Mouse (Mus musculus): ENCODE results near the gene Gm11559.
"Not testable (repeated sequence)": the region's sequence is repeated elsewhere in the genome, so short reads cannot be mapped to it uniquely, and the experiment has no call there.

Gm11559 gene

DNA sequence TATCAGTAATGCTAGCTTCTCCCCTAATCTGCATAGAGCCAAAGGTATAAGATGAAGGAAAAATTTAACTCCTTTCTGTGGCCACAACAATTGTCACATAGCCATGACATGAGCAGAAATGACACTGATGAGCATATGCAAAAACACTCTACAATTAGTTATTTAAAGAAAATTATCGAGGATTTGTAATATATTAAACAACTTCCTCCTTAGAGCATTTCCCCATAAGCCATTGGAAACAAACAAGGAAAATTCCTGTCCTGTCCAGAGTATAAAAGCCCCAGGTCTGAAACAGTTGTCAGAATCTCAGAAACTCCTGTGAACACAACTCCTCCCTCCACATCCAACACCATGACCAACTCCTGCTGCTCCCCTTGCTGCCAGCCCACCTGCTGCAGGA is at the start of gene Gm11559:
TSS of gene Gm11559 (plus strand) at position 301 of the 400 bp plus-strand sequence.
- not testable (repeated sequence) for DNase-seq (ENCODE audit: low spot score in 2 of 2)

DNA sequence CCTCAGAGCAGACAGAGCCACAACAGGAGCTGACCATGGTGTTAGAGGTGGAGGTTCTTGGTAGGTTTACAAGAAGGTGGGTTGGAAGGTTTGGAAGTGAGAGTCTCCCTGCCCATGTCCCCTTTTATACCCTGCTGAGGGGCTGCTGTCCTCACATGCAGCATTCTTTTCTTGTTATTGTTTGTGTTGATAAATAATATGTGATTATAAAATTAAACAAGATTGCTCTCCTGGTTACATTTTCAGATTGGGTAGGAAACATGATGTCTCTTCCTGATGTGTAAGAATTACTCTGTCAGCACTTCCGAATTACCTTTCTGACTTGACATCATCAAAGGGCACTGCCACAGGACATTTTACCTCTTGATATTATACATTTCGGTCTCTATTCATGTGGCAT is 48.7 kb upstream of the Gm11559 start, which contains the start of gene Gm11564:
TSS of gene Gm11564 (minus strand) at position 101 of the 400 bp plus-strand sequence.
- DNase-seq (ENCODE audit: low spot score in 2 of 2), result not testable (repeated sequence)

DNA sequence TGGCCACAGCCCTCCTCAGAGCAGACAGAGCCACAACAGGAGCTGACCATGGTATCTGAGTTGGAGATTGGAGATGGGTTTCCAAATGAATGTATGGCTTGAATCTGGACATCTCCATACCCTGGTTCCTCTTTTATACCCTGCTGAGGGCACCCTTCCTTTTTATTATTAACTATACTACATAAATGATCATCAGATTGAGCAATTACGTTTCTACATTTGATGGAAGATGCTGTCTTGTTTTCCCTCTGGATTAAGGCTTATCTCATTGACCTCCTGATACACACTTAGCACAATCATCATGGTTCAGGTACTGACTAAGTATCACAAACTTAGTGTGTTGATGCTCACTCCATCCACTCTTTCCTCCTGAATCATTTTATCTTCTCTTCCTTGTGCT is 26.3 kb upstream of the Gm11559 start, which contains the start of gene 2300003K06Rik:
TSS of gene 2300003K06Rik (minus strand) at position 101 of the 400 bp plus-strand sequence.
- DNase-seq (ENCODE audit: low spot score in 2 of 2), result no peak

GRCm38 (mm10) chr11:99842185-99842584 is 22.1 kb upstream of the Gm11559 start:
- no peak for DNase-seq (ENCODE audit: low spot score in 2 of 2)

DNA sequence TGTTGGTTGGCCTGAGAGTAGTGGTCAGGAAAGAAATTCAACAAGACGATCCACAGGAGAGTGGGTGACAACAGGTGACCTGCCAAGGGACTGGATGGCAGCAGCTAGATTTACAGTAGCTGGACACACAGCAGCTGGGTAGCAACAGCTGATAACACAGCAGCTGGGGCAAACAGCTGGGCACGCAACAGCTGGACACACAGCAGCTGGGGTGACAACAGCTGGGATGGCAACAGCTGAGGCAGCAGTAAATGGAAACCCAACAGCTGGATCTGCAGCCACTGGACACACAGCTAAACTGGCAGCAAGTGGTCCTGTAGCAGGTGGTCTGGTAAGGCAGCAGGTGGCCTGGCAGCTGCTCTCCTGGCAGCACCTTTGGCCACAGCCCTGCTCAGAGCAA is 17.5 kb upstream of the Gm11559 start:
- no peak for DNase-seq (ENCODE audit: low spot score in 2 of 2)

GRCm38 (mm10) chr11:99851508-99851907 is 12.8 kb upstream of the Gm11559 start, which contains the start of gene Krtap4-16:
Gene Krtap4-16 (minus strand): TSS chr11:99851608.
- DNase-seq (ENCODE audit: low spot score in 2 of 2), result no peak

DNA sequence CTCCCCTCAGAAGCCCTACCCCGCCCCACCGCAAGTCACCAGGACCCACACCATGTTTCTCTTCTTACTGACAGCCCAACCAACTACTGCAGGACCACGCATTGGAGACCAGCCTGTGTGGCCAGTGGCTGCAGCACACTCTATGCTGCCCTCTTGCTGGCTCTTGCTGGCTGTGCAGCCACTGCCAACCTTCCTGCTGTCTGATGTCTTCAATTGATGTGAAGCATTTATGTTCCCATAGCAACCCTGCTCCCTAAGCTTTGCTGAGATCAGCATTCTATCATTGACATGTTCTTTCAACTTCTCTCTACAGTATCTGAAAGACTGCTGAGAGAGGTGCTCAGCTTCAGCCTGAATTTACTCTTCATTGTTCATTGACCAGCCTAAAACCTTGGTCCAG is 10.2 kb upstream of the Gm11559 start:
- DNase-seq (ENCODE audit: low spot score in 2 of 2), result no peak

- no peak for DNase-seq (ENCODE audit: low spot score in 2 of 2)
Measured at GRCm38 (mm10) chr11:99857617-99858016, 6.7 kb upstream of the Gm11559 start, which contains the start of gene Gm11568. Gene Gm11568 (plus strand): TSS chr11:99857917.

DNA sequence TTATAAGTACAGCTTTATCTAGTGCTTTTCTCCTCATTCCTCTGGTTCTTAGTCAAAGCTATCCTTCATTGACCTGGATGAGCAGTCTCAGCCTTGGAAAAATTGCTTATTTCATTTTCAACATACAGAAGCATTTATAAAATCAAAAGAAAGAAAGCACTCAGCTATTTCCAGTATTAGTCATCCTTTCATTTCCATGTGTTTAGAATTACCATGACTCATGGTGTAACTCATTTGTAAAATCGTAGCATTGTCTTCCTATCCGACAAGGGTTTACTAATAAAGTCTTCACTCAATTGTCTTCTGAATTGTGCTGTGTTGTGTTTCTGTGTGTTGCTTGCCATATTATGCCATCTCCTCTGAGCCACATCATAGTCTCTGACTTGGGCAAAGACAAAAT is 5.5 kb upstream of the Gm11559 start:
- no peak for DNase-seq (ENCODE audit: low spot score in 2 of 2)

- DNase-seq (ENCODE audit: low spot score in 2 of 2), result not testable (repeated sequence)
Measured at GRCm38 (mm10) chr11:99873089-99873488, 8.8 kb downstream of the Gm11559 start, which contains the start of gene Krtap9-1. Gene Krtap9-1 (plus strand): TSS chr11:99873389.

DNA sequence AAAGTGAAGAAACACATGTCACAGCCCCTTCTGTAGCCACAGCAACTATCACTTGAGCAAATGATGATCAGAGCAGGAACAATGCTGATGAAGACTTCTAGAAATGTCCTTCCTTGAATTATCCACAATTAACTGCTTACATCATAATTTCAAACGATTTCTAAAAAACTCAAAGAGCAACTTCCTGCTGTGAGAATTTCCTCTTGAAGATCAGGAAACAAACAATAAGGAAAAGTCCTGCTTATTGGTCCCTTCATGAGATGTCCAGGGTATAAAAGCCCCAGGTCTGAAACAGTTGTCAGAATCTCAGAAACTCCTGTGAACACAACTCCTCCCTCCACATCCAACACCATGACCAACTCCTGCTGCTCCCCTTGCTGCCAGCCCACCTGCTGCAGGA is 14.6 kb downstream of the Gm11559 start, which contains the start of gene Gm11567:
TSS of gene Gm11567 (plus strand) at position 301 of the 400 bp plus-strand sequence.
- not testable (repeated sequence) for DNase-seq (ENCODE audit: low spot score in 2 of 2)

- no peak for DNase-seq (ENCODE audit: low spot score in 2 of 2)
Measured at GRCm38 (mm10) chr11:99907620-99908019, 43.3 kb downstream of the Gm11559 start, which contains the start of gene Krtap31-1. Gene Krtap31-1 (plus strand): TSS chr11:99907920.

DNA sequence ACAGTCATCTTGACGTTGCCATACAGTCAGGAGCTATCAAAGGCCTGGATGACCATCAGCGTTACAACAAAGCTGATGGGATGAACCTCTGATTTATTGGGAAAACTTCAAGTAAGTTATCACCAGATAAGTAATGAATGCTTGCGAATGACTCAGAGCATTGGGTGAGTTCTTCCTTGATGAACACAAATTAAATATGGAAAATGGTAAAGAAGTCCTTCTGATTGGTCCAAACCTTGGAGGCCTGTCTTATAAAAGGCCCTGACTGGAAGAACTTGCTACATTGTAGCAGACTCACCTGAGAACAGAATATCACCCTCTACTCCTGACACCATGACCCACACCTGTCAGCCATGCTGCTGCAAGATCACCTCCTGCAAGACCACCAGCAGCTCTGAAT is 50.2 kb downstream of the Gm11559 start, which contains the start of gene Gm11565:
TSS of gene Gm11565 (plus strand) at position 301 of the 400 bp plus-strand sequence.
- no peak for DNase-seq (ENCODE audit: low spot score in 2 of 2)
